Mouse (Mus musculus) limb, embryonic 12.5 days (tissue): ENCODE data around the gene Ikzf3. TPM values are rescaled to one million over a fixed set of nuclear protein-coding genes. Genes with fewer than 3 reads are reported as not detected.
A peak's percentile ranks its signal among the peaks of the same experiment; 100 is the strongest.

ENCODE experiments used
- ATAC-seq: fragments of 200-750 bp; cut with Nextera tagmentation; 2 replicates; pipeline ENCODE4 v1.8.0; 2017; ENCODE audit warnings: low read depth, moderate TSS enrichment; ENCODE audit not compliant: insufficient number of reproducible peaks, insufficient read depth, low FRiP score, low TSS enrichment
- H3K27ac ChIP-seq: fragments of 300-500 bp; sonication (generic); 2 replicates; pipeline ENCODE4 v1.5.1; 2016; ENCODE audit warnings: mild to moderate bottlenecking, moderate library complexity
- H3K27me3 ChIP-seq: fragments of 300-500 bp; sonication (generic); 2 replicates; pipeline ENCODE4 v1.6.1; 2016; ENCODE audit warnings: mild to moderate bottlenecking, moderate library complexity
- H3K36me3 ChIP-seq: fragments of 300-500 bp; sonication (generic); 2 replicates; pipeline ENCODE4 v1.6.1; 2016; ENCODE audit warnings: mild to moderate bottlenecking, moderate library complexity
- H3K4me1 ChIP-seq: fragments of 300-500 bp; sonication (generic); replicated peaks from 2 replicates; pipeline ENCODE4 v1.6.1; 2016
- H3K4me2 ChIP-seq: fragments of 300-500 bp; sonication (generic); 2 replicates; pipeline ENCODE4 v1.6.1; 2016; ENCODE audit warnings: mild to moderate bottlenecking, moderate library complexity
- H3K4me3 ChIP-seq: fragments of 300-500 bp; sonication (generic); replicated peaks from 2 replicates; pipeline ENCODE4 v1.5.1; 2016; ENCODE audit warnings: mild to moderate bottlenecking
- H3K9ac ChIP-seq: fragments of 300-500 bp; sonication (generic); replicated peaks from 2 replicates; pipeline ENCODE4 v1.6.1; 2016; ENCODE audit warnings: mild to moderate bottlenecking, moderate library complexity
- H3K9me3 ChIP-seq: fragments of 300-500 bp; sonication (generic); 2 replicates; pipeline ENCODE4 v1.6.1; 2016; ENCODE audit warnings: mild to moderate bottlenecking, moderate library complexity
- WGBS: fragments of 180-500 bp; shearing (Covaris S2); methylation state at CpG from one replicate; pipeline ENCODE4 v1.1.7; 2016; 5-methylcytosine and 5-hydroxymethylcytosine counted together
- polyA plus RNA-seq: library from polyadenylated mRNA; unstranded; fragments of >200 nt; fragmentation: Nextera tagmentation; extraction: Ambion mirVana; gene quantifications from 2 replicates; pipeline ENCODE4 v1.2.1, GENCODE M21; 2016

Gene Ikzf3
- polyA plus RNA-seq = 0.45 and 0.54 TPM in 2 replicates

GRCm38 (mm10) chr11:98545711-98546231 lies at the start of gene Ikzf3:
Ikzf3 (minus strand) TSS chr11:98546031.
- Histone ChIP-seq H3K9me3 (no peaks in the 10 kb centered on the region), H3K4me1 (peaks cover 8% of the 10 kb centered on the region), H3K4me3 (peak within 1 kb of the TSS; percentile 47), H3K36me3 (no peaks in the 10 kb centered on the region), H3K9ac (peak within 1 kb of the TSS; percentile 57; the same call in 1 of the 2 replicates), H3K27ac (no peak within 1 kb of the TSS), H3K27me3 (peaks cover 77% of the 10 kb centered on the region), H3K4me2 (peak within 1 kb of the TSS; percentile 92)
- no peak for ATAC-seq
- WGBS = 1% methylated on average over 58 of the region's 58 CpGs

GRCm38 (mm10) chr11:98595473-98595872 lies 49.6 kb upstream of the Ikzf3 start:
- ATAC-seq = no peak
- WGBS = 81% methylated on average over 10 of the region's 10 CpGs
- Histone ChIP-seq H3K4me1 (peaks cover 9% of the 10 kb centered on the region; the same call in 1 of the 2 replicates), H3K4me3 (no peak overlapping the region), H3K9me3 (no peaks in the 10 kb centered on the region), H3K27ac (no peak overlapping the region), H3K27me3 (peaks cover 39% of the 10 kb centered on the region), H3K36me3 (no peaks in the 10 kb centered on the region), H3K9ac (no peak overlapping the region), H3K4me2 (no peak overlapping the region)

- no peak for ATAC-seq
- peaks cover 9% of the 10 kb centered on the region; the same call in 1 of the 2 replicates for H3K4me1 ChIP-seq
- H3K4me3 ChIP-seq = no peak overlapping the region
- 77% methylated on average over 6 of the region's 6 CpGs for WGBS
- no peak overlapping the region for H3K27ac ChIP-seq
- peaks cover 34% of the 10 kb centered on the region for H3K27me3 ChIP-seq
- no peaks in the 10 kb centered on the region for H3K9me3 ChIP-seq
- no peaks in the 10 kb centered on the region for H3K36me3 ChIP-seq
- no peak overlapping the region for H3K4me2 ChIP-seq
- no peak overlapping the region for H3K9ac ChIP-seq
Measured at GRCm38 (mm10) chr11:98595021-98595420, 49.2 kb upstream of the Ikzf3 start.

DNA sequence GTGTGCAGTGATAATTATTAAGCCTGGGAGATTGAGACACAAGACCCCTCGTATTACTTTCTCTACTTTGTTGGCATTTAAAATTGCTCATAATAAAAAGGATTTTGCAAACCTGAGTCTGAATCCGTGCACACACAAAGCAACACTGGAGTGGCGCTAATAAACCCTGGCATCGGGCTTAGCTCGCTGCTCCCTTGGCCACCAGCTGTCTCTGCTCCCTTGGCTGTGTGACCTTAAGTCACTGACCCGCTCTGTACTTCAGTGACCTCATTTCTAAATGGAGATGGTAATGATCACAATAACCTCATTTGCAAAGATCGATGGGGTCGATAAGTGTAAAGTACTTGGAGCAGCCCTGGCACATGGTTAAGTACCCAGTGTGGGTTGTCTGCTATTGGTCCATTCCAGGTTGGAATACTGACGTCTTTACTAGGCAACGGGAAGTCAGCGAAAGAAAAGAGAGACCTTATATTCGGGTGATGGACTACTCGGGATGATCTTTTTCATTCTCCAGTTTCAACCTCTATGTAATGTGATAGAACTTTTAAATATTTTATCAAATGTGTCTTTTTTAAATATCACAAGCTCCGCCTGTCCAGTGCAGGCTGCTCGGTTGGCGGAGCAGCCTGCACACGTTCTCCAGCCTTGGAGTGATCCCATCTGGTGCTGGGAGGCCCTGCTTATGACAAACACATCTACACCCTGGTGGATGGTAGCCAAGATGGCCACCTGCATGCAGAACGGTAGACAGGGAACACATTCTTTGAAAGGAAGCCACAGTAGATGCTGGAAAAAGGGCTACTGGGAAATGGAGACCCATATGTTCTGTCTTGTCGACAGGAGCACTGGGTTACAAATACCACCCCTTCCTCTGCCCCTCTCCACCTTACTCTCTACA lies 45.0 kb upstream of the Ikzf3 start:
- Histone ChIP-seq H3K27ac (no peak overlapping the region), H3K36me3 (no peaks in the 10 kb centered on the region), H3K4me3 (no peak overlapping the region), H3K27me3 (peaks cover 11% of the 10 kb centered on the region), H3K9ac (no peak overlapping the region), H3K9me3 (no peaks in the 10 kb centered on the region), H3K4me2 (no peak overlapping the region), H3K4me1 (peaks cover 18% of the 10 kb centered on the region)
- 78% methylated on average over 19 of the region's 19 CpGs for WGBS
- no peak for ATAC-seq

DNA sequence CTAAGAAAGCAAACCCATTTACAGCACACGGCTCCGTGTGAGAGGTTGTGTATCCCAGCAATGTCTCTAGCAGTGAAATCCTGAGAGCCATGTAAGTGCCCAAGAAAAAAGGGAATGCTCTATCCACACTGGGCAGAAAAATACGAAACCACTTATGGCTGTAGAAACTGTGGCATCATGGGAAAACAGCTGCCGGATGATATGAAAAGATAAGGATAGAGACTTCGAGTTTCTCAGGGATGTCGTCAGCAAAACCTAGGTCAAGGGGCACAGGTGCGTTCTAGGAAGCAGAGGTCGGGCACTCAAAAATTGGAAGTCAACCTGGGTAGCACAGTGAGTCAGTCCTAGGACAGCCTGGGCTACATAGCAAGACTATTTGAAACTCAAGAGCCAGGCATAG lies 43.5 kb upstream of the Ikzf3 start:
- Histone ChIP-seq H3K9me3 (no peaks in the 10 kb centered on the region), H3K27me3 (peaks cover 11% of the 10 kb centered on the region), H3K4me3 (no peak overlapping the region), H3K4me2 (no peak overlapping the region), H3K4me1 (peaks cover 30% of the 10 kb centered on the region), H3K36me3 (no peaks in the 10 kb centered on the region), H3K27ac (no peak overlapping the region), H3K9ac (no peak overlapping the region)
- ATAC-seq = no peak
- 88% methylated on average over 8 of the region's 8 CpGs for WGBS

DNA sequence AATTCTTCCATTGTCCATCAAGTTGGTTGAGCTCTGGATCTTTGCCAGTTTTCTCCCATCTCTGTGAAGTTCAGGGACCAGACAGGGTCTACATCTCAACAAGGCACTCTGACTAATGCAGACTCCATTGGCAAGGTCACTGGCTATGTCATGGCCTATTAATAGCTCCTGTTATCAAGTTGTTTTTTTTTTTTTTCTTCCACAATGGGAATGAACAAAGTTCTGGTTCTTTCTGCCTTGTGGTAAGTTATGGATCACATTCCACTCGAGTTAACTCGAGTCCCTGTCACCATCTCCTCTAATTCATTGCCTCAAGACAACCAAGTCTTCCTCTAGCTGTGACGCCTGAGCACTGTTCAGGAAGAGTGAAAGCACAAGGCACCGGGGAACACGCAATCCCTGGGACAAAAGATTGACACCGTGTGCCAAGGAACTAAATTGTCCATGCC lies 43.0 kb upstream of the Ikzf3 start:
- Histone ChIP-seq H3K27ac (no peak overlapping the region), H3K4me1 (peaks cover 30% of the 10 kb centered on the region), H3K4me2 (no peak overlapping the region), H3K36me3 (peaks cover 4% of the 10 kb centered on the region; the same call in 1 of the 2 replicates), H3K9me3 (no peaks in the 10 kb centered on the region), H3K9ac (no peak overlapping the region), H3K27me3 (peaks cover 11% of the 10 kb centered on the region), H3K4me3 (no peak overlapping the region)
- no peak for ATAC-seq
- 67% methylated on average over 6 of the region's 6 CpGs for WGBS

GRCm38 (mm10) chr11:98587684-98588546 lies 42.1 kb upstream of the Ikzf3 start:
- Histone ChIP-seq H3K36me3 (peaks cover 13% of the 10 kb centered on the region), H3K27me3 (peaks cover 11% of the 10 kb centered on the region), H3K4me2 (peak overlapping the region; percentile 94), H3K4me3 (peak overlapping the region; percentile 85), H3K9me3 (no peaks in the 10 kb centered on the region), H3K4me1 (peaks cover 30% of the 10 kb centered on the region), H3K9ac (peak overlapping the region; percentile 81), H3K27ac (peak overlapping the region; percentile 75)
- ATAC-seq = peak; percentile 11; the same call in 1 of the 2 replicates
- WGBS = 5% methylated on average over 20 of the region's 20 CpGs

DNA sequence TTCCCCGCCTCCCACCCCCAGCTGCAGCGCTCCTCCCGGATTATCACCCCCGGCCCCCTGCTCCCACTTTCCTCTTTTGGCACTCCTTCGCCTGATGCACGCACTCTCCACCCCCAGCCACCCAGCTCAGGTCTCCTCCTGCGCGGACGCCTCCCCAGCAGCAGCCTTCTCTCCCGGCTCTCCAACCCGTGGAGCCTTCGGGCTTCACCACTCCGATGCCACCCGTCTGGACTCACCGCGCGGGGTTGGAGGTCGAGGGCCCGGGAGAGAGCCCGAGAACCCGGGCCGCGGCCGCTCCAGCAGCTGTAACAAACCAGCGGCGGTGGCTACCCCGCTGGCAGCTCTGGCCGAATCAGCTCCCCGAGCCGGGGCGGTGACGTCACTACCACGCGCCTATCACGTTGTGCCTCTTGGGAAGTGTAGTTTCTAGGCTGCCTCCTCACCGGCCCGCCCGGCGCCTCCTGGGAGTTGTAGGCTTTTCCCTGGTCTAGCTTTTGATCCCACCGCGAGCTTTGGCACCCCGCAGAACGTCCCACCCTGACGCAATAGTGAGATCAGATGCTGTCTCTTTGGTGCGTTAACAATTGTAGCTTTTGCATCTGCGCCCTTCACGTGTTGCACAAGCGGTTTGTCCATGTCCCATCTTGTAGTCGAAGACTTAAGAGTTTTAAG lies 41.2 kb upstream of the Ikzf3 start, which contains the start of gene Ormdl3:
Ormdl3 (minus strand) TSS at position 477 of the 672 bp plus-strand sequence.
- peak within 1 kb of the TSS; percentile 85 for H3K4me3 ChIP-seq
- peak within 1 kb of the TSS; percentile 82 for H3K27ac ChIP-seq
- no peaks in the 10 kb centered on the region for H3K9me3 ChIP-seq
- peaks cover 5% of the 10 kb centered on the region; the same call in 1 of the 2 replicates for H3K27me3 ChIP-seq
- peaks cover 30% of the 10 kb centered on the region for H3K4me1 ChIP-seq
- WGBS = under 1% methylated on average over 49 of the region's 49 CpGs
- peak; percentile 92 for ATAC-seq
- H3K36me3 ChIP-seq = peaks cover 22% of the 10 kb centered on the region
- H3K4me2 ChIP-seq = peak within 1 kb of the TSS; percentile 94
- peak within 1 kb of the TSS; percentile 81 for H3K9ac ChIP-seq

GRCm38 (mm10) chr11:98586087-98586891 lies 40.5 kb upstream of the Ikzf3 start:
- Histone ChIP-seq H3K36me3 (peaks cover 30% of the 10 kb centered on the region), H3K4me3 (peak overlapping the region; percentile 85), H3K4me2 (peak overlapping the region; percentile 94), H3K27ac (peak overlapping the region; percentile 82), H3K9me3 (no peaks in the 10 kb centered on the region), H3K4me1 (peaks cover 30% of the 10 kb centered on the region), H3K27me3 (peaks cover 4% of the 10 kb centered on the region; the same call in 1 of the 2 replicates), H3K9ac (peak overlapping the region; percentile 81)
- ATAC-seq = peak; percentile 33; the same call in 1 of the 2 replicates
- WGBS = 3% methylated on average over 22 of the region's 22 CpGs
